Mouse (Mus musculus): Measurements from ENCODE around the gene Coil.

DNA sequence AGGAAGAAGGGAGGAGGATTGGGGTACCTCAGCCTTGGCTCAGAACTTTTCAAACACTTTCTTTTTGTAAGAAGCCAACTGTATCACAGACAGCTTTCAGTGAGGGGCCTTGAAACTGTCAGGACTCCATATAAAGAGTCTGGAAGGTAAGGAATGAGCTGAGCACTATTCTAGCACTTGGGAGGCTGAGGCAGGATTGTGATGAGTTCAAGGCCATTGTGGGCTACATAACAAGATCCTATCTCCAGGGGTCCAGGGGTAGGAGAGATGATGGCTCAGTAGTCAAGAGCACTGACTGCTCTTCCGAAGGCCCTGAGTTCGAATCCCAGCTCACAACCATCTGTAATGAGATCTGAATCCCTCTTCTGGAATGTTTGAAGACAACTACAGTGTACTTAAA, 18.5 kb upstream of the Coil start:
- TF ChIP-seq CTCF (conservative IDR thresholded peaks at IDR 0.05; ENCODE audit: insufficient read depth, insufficient read length, low read depth, low read length) = no peak
- no peak for TF ChIP-seq POLR2A (IDR thresholded peaks at IDR 0.05; ENCODE audit: low read depth, low read length)
